Mouse (Mus musculus) heart, embryonic 15.5 days (tissue): ENCODE data around the gene Lrfn4. TPM values are rescaled to one million over a fixed set of nuclear protein-coding genes. Genes with fewer than 3 reads are reported as not detected.

ENCODE experiments used
- ATAC-seq: fragments of 200-750 bp; cut with Nextera tagmentation; replicated peaks from 2 replicates; pipeline ENCODE4 v1.8.0; 2017; ENCODE audit warnings: low read depth, moderate TSS enrichment; ENCODE audit not compliant: insufficient number of reproducible peaks, insufficient read depth, low FRiP score
- H3K27ac ChIP-seq: fragments of 300-500 bp; sonication (generic); 2 replicates; pipeline ENCODE4 v1.5.1; 2015; ENCODE audit warnings: mild to moderate bottlenecking, inconsistent platforms
- H3K27me3 ChIP-seq: fragments of 300-500 bp; sonication (generic); 2 replicates; pipeline ENCODE4 v1.6.1; 2015; ENCODE audit warnings: inconsistent platforms
- H3K36me3 ChIP-seq: fragments of 300-500 bp; sonication (generic); 2 replicates; pipeline ENCODE4 v1.6.1; 2015; ENCODE audit warnings: mild to moderate bottlenecking, inconsistent platforms
- H3K4me1 ChIP-seq: fragments of 300-500 bp; sonication (generic); replicated peaks from 2 replicates; pipeline ENCODE4 v1.6.1; 2015; ENCODE audit warnings: inconsistent platforms
- H3K4me2 ChIP-seq: fragments of 300-500 bp; sonication (generic); 2 replicates; pipeline ENCODE4 v1.6.1; 2015; ENCODE audit warnings: inconsistent platforms, mild to moderate bottlenecking, moderate library complexity
- H3K4me3 ChIP-seq: fragments of 300-500 bp; sonication (generic); 2 replicates; pipeline ENCODE4 v1.5.1; 2015; ENCODE audit warnings: mild to moderate bottlenecking, inconsistent platforms
- H3K9ac ChIP-seq: fragments of 300-500 bp; sonication (generic); 2 replicates; pipeline ENCODE4 v1.6.1; 2015; ENCODE audit warnings: mild to moderate bottlenecking, inconsistent platforms
- H3K9me3 ChIP-seq: fragments of 300-500 bp; sonication (generic); replicated peaks from 2 replicates; pipeline ENCODE4 v1.6.1; 2016; ENCODE audit warnings: inconsistent platforms
- WGBS: fragments of 180-500 bp; shearing (Covaris S2); methylation state at CpG from one replicate; pipeline ENCODE4 v1.1.7; 2015; ENCODE audit warnings: mixed read lengths; 5-methylcytosine and 5-hydroxymethylcytosine counted together
- microRNA-seq: library from miRNA; unstranded; fragments of <30 nt; microRNA quantifications from one replicate; pipeline ENCODE4, GENCODE M21; 2016
- polyA plus RNA-seq: library from polyadenylated mRNA; unstranded; fragments of >200 nt; fragmentation: Nextera tagmentation; extraction: Ambion mirVana; gene quantifications from 2 replicates; pipeline ENCODE4 v1.2.1, GENCODE M21; 2015

Lrfn4 gene
- polyA plus RNA-seq, 1 experiment from 2014 or later: 3.2 TPM

DNA sequence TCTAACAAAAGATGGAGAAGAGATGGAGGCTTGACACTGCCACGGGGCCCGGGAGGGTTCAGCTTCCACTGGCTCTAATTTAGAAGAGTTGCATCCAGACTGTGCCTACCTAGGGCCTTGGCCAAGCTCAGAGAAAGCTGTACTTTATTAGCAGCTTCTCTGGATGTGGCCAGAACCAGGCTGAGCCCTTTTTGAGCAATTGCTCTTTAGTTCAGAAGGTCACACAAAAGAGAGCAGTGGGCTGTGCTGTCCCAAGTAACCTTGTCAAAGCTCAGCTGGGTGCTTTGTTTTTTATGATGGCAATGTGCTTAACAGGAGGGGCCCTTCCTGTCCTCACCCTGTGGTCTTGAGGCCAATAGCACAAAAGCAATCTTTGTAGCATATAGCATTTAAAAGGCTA lies 47.8 kb downstream of the Lrfn4 start:
- no peaks in the 10 kb centered on the region for H3K27me3 ChIP-seq
- no peaks in the 10 kb centered on the region for H3K36me3 ChIP-seq
- H3K9ac ChIP-seq: no peak overlapping the region
- no peak for ATAC-seq
- no peak overlapping the region for H3K4me2 ChIP-seq
- no peak overlapping the region for H3K27ac ChIP-seq
- 68% methylated on average over 2 of the region's 2 CpGs for WGBS
- no peaks in the 10 kb centered on the region for H3K9me3 ChIP-seq
- no peak overlapping the region for H3K4me3 ChIP-seq
- H3K4me1 ChIP-seq: peaks cover 7% of the 10 kb centered on the region; the same call in 1 of the 2 replicates

DNA sequence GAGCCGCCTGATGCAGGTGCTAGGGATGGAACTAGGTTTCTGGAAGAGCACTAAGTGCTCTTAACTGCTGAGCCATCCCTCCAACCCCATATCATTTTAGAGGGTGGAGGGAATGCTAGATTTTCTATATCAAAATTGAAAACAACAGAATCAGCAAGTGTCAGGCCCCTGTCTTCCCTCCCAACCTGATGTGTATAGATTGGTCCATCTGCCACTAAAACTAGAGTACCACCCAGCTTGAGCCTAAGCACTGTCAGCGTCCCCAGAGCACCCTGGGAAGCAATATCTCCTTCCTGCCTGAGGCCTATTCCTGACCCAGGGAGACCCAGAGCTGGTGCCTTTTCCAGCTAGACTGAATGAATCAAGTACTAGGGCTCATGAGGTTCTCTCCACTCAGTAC lies 48.6 kb downstream of the Lrfn4 start:
- 73% methylated on average over 2 of the region's 2 CpGs for WGBS
- Histone ChIP-seq H3K4me1 (peaks cover 7% of the 10 kb centered on the region; the same call in 1 of the 2 replicates), H3K9me3 (no peaks in the 10 kb centered on the region), H3K36me3 (no peaks in the 10 kb centered on the region), H3K9ac (no peak overlapping the region), H3K27ac (no peak overlapping the region), H3K4me3 (no peak overlapping the region), H3K4me2 (no peak overlapping the region), H3K27me3 (no peaks in the 10 kb centered on the region)
- no peak for ATAC-seq

DNA sequence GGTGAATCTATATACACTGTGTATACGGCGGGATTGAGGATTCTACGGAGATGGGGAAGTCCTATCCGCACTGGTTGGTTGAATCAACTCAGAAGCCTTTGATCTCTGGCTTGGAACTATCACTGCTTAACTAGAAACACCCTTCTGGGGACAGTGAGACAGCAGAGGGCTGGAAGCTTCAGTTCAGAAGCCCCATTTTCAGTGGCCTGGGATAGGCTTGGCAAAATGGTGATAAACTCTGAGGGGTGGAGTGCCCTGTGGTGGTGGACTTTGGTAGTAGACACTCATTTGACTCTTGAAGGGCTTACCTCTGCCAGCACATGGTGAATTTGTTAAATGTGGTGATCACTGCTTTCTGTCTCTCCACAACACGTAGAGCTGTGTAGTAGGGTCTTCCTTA lies 49.8 kb downstream of the Lrfn4 start:
- H3K4me2 ChIP-seq: no peak overlapping the region
- 85% methylated on average over 5 of the region's 5 CpGs for WGBS
- no peak for ATAC-seq

More for the DNA sequence above, 49.8 kb downstream of the Lrfn4 start:
- Histone ChIP-seq H3K9me3 (no peaks in the 10 kb centered on the region), H3K27ac (no peak overlapping the region), H3K27me3 (no peaks in the 10 kb centered on the region), H3K9ac (no peak overlapping the region), H3K4me1 (peaks cover 7% of the 10 kb centered on the region; the same call in 1 of the 2 replicates), H3K36me3 (no peaks in the 10 kb centered on the region), H3K4me3 (no peak overlapping the region)

Small RNAs within 50 kb of the gene (microRNA-seq; reads per million reads assigned to microRNA genes)
- gene Mir6986: not detected

Other genes starting within 250 kb of the Lrfn4 start
- gene Kdm2a, start 217.4 kb downstream of the Lrfn4 start, polyA plus RNA-seq: 29.5 and 37.2 TPM in 2 replicates
- 22.6 and 28.1 TPM in 2 replicates for gene Rhod, start 176.2 kb downstream of the Lrfn4 start, polyA plus RNA-seq
- 0.68 and 0.98 TPM in 2 replicates for gene Syt12, start 138.2 kb downstream of the Lrfn4 start, polyA plus RNA-seq
- gene 2010003K11Rik, start 117.1 kb downstream of the Lrfn4 start, polyA plus RNA-seq: not detected in 2 replicates
- 10.5 and 16.8 TPM in 2 replicates for gene Pcx, start 105.2 kb downstream of the Lrfn4 start, polyA plus RNA-seq
- gene Rce1, start 10.0 kb upstream of the Lrfn4 start, polyA plus RNA-seq: 34.5 and 41.4 TPM in 2 replicates
- 0.48 and 0.52 TPM in 2 replicates for gene Gm960, start 83.0 kb upstream of the Lrfn4 start, polyA plus RNA-seq
- 0.18 and 0.56 TPM in 2 replicates for gene Sptbn2, start 95.5 kb upstream of the Lrfn4 start, polyA plus RNA-seq
- 30.8 and 36.3 TPM in 2 replicates for gene Rbm4b, start 140.8 kb upstream of the Lrfn4 start, polyA plus RNA-seq
- gene Rbm4, start 178.2 kb upstream of the Lrfn4 start, polyA plus RNA-seq: 42.2 and 54.1 TPM in 2 replicates
- gene Gm21992, start 195.9 kb upstream of the Lrfn4 start, polyA plus RNA-seq: 22.6 and 30.5 TPM in 2 replicates
- gene Rbm14, start 196.0 kb upstream of the Lrfn4 start, polyA plus RNA-seq: 40.2 and 51.1 TPM in 2 replicates
- gene Ccs, start 223.7 kb upstream of the Lrfn4 start, polyA plus RNA-seq: 33.4 and 41.7 TPM in 2 replicates
- gene Ccdc87, start 223.7 kb upstream of the Lrfn4 start, polyA plus RNA-seq: 0.04 and 0.05 TPM in 2 replicates
- 37.4 and 42.6 TPM in 2 replicates for gene Ctsf, start 239.5 kb upstream of the Lrfn4 start, polyA plus RNA-seq